Mouse (Mus musculus): Measurements from ENCODE around the gene Clec4n.
"Not testable (repeated sequence)": the region's sequence is repeated elsewhere in the genome, so short reads cannot be mapped to it uniquely, and the experiment has no call there.

GRCm38 (mm10) chr6:123184862-123185261 lies 44.8 kb upstream of the Clec4n start:
- not testable (repeated sequence) for TF ChIP-seq CTCF (IDR thresholded peaks at IDR 0.05; ENCODE audit: borderline replicate concordance, control insufficient read depth, extremely low read depth, insufficient read depth, low read length, poor library complexity); POLR2A (IDR thresholded peaks at IDR 0.05; ENCODE audit: control insufficient read depth, extremely low read depth, insufficient read depth, low read length, poor library complexity)

All from thymus, adult 2 months (tissue).